Mouse (Mus musculus): ENCODE results near the gene Plpp3.
A peak's percentile ranks its signal among the peaks of the same experiment; 100 is the strongest.

Gene Plpp3

GRCm38 (mm10) chr4:105275616-105276015, 118.5 kb downstream of the Plpp3 start:
- Histone ChIP-seq H3K4me1 (replicated peaks; ENCODE audit: low read depth, low read length) (peaks cover 36% of the 10 kb centered on the region), H3K36me3 (ENCODE audit: insufficient read depth, low read length) (no peaks in the 10 kb centered on the region), H3K27me3 (ENCODE audit: insufficient read depth, low read length) (no peaks in the 10 kb centered on the region), H3K4me3 (replicated peaks; ENCODE audit: low read length) (no peak overlapping the region), H3K9me3 (ENCODE audit: low read length) (peaks cover 6% of the 10 kb centered on the region; the same call in 1 of the 2 replicates)
- TF ChIP-seq NANOG (IDR thresholded peaks at IDR 0.05; ENCODE audit: borderline replicate concordance, low read length): no peak
- TF ChIP-seq POU5F1 (IDR thresholded peaks at IDR 0.05; ENCODE audit: borderline replicate concordance, low read length): no peak
- TF ChIP-seq CTCF (conservative IDR thresholded peaks at IDR 0.05; ENCODE audit: low read length): no peak

GRCm38 (mm10) chr4:105276062-105276795, 119.1 kb downstream of the Plpp3 start:
- Histone ChIP-seq H3K27me3 (ENCODE audit: insufficient read depth, low read length) (no peaks in the 10 kb centered on the region), H3K36me3 (ENCODE audit: insufficient read depth, low read length) (no peaks in the 10 kb centered on the region), H3K4me1 (replicated peaks; ENCODE audit: low read depth, low read length) (peaks cover 38% of the 10 kb centered on the region), H3K9me3 (ENCODE audit: low read length) (peaks cover 6% of the 10 kb centered on the region; the same call in 1 of the 2 replicates), H3K4me3 (replicated peaks; ENCODE audit: low read length) (no peak overlapping the region)
- TF ChIP-seq POU5F1 (IDR thresholded peaks at IDR 0.05; ENCODE audit: borderline replicate concordance, low read length) (no peak), NANOG (IDR thresholded peaks at IDR 0.05; ENCODE audit: borderline replicate concordance, low read length) (peak; percentile 72; the same call in 1 of the 2 replicates), CTCF (conservative IDR thresholded peaks at IDR 0.05; ENCODE audit: low read length) (no peak)

DNA sequence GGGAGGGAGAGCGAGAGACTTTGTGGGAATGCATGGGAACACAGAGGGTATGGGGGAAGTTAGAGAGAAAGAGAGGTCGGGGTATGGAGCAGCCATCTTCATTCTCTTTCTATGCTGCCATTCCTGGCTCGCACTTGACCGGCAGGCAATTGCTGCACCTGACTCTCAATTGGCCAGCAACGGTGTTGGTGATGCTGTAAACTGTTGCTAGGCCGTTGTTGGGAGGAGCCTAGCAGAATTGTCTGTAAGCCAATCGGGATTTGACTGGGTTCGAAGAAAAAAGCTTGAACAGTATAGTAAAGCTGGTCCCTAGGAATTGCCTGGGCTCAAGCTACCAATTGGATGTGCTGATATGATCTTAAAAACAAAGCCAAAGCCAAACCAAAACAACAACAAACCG, 121.0 kb downstream of the Plpp3 start:
- peaks cover 58% of the 10 kb centered on the region for H3K4me1 ChIP-seq (replicated peaks; ENCODE audit: low read depth, low read length)
- no peaks in the 10 kb centered on the region for H3K27me3 ChIP-seq (ENCODE audit: insufficient read depth, low read length)
- H3K36me3 ChIP-seq (ENCODE audit: insufficient read depth, low read length): no peaks in the 10 kb centered on the region
- H3K4me3 ChIP-seq (replicated peaks; ENCODE audit: low read length): no peak overlapping the region
- peaks cover 6% of the 10 kb centered on the region; the same call in 1 of the 2 replicates for H3K9me3 ChIP-seq (ENCODE audit: low read length)
- TF ChIP-seq NANOG (IDR thresholded peaks at IDR 0.05; ENCODE audit: borderline replicate concordance, low read length) (no peak), CTCF (conservative IDR thresholded peaks at IDR 0.05; ENCODE audit: low read length) (no peak), POU5F1 (IDR thresholded peaks at IDR 0.05; ENCODE audit: borderline replicate concordance, low read length) (no peak)

DNA sequence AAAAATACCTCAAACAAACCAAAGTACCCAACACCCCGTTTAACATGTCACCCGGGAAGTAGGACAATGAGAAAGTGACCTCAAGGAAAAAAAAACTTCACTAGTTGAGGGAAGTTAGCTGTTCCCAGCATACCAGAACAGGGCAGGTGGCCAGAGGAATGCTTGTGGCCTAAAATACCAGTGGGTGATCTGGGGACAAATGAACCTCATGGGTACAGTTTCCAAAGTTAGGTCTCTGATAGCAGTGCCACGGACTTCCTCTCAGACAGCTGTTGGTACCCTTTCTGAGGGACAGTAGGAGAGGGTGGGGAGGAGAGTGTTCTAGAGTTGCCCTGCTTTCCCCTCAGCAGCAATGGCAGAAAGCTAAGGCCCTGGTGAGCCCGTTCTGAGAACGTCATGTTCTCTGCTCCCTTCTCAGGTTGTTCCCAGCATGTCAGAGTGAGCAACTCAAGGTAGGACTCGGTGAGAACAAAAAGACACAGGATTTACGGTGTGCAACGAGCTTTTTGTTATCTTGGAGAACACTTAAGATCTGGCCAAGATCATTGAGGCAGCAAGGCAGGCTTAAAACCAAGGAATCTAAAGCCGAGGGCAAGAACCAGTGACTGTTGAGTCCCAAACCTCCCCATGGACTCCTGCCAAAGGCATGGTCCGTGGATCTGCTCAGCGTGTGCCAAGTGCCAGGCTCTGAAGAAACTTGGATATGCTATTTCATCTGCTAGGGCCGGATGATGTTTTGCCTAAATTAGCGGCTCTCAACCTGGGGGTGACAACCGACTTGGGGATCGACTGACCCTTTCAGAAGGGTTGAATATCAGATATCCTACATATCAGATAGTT, 121.6 kb downstream of the Plpp3 start:
- H3K27me3 ChIP-seq (ENCODE audit: insufficient read depth, low read length): no peaks in the 10 kb centered on the region
- TF ChIP-seq CTCF (conservative IDR thresholded peaks at IDR 0.05; ENCODE audit: low read length): no peak
- TF ChIP-seq NANOG (IDR thresholded peaks at IDR 0.05; ENCODE audit: borderline replicate concordance, low read length): no peak
- TF ChIP-seq POU5F1 (IDR thresholded peaks at IDR 0.05; ENCODE audit: borderline replicate concordance, low read length): no peak
- no peak overlapping the region for H3K4me3 ChIP-seq (replicated peaks; ENCODE audit: low read length)
- H3K9me3 ChIP-seq (ENCODE audit: low read length): peaks cover 6% of the 10 kb centered on the region; the same call in 1 of the 2 replicates
- H3K4me1 ChIP-seq (replicated peaks; ENCODE audit: low read depth, low read length): peaks cover 64% of the 10 kb centered on the region
- H3K36me3 ChIP-seq (ENCODE audit: insufficient read depth, low read length): no peaks in the 10 kb centered on the region

DNA sequence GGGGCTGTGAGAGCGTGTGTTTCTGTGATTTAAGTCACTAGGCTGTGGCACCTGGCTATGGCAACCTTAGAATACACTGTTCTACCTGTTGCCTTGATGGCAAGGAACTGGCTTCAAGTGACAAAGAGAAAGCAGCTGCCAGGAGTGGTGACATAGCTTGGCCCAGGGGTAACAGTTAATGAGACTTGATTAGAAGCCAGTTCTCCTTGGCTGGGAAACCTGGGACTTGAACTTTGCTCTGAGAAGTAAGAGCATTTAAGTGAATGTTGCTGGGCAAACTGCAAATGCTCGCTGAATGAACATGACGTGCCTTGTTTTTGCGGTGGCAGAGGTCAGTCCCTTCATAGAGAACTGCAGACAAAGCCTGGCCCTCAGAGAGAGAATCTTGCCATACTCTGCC, 122.7 kb downstream of the Plpp3 start:
- H3K4me1 ChIP-seq (replicated peaks; ENCODE audit: low read depth, low read length): peaks cover 68% of the 10 kb centered on the region
- H3K4me3 ChIP-seq (replicated peaks; ENCODE audit: low read length): no peak overlapping the region
- no peak for TF ChIP-seq NANOG (IDR thresholded peaks at IDR 0.05; ENCODE audit: borderline replicate concordance, low read length)
- TF ChIP-seq POU5F1 (IDR thresholded peaks at IDR 0.05; ENCODE audit: borderline replicate concordance, low read length): no peak
- no peak for TF ChIP-seq CTCF (conservative IDR thresholded peaks at IDR 0.05; ENCODE audit: low read length)

GRCm38 (mm10) chr4:105281751-105282231, 124.6 kb downstream of the Plpp3 start:
- Histone ChIP-seq H3K9me3 (ENCODE audit: low read length) (no peaks in the 10 kb centered on the region), H3K4me3 (replicated peaks; ENCODE audit: low read length) (peak overlapping the region; percentile 26; the same call in 1 of the 2 replicates), H3K36me3 (ENCODE audit: insufficient read depth, low read length) (no peaks in the 10 kb centered on the region), H3K4me1 (replicated peaks; ENCODE audit: low read depth, low read length) (peaks cover 53% of the 10 kb centered on the region), H3K27me3 (ENCODE audit: insufficient read depth, low read length) (peaks cover 4% of the 10 kb centered on the region)
- TF ChIP-seq CTCF (conservative IDR thresholded peaks at IDR 0.05; ENCODE audit: low read length) (no peak), NANOG (IDR thresholded peaks at IDR 0.05; ENCODE audit: borderline replicate concordance, low read length) (no peak), POU5F1 (IDR thresholded peaks at IDR 0.05; ENCODE audit: borderline replicate concordance, low read length) (no peak)

More for the DNA sequence above, 122.7 kb downstream of the Plpp3 start:
- no peaks in the 10 kb centered on the region for H3K36me3 ChIP-seq (ENCODE audit: insufficient read depth, low read length)
- H3K27me3 ChIP-seq (ENCODE audit: insufficient read depth, low read length): no peaks in the 10 kb centered on the region; the same call in none of the 2 replicates
- H3K9me3 ChIP-seq (ENCODE audit: low read length): peaks cover 6% of the 10 kb centered on the region; the same call in 1 of the 2 replicates
